Mouse (Mus musculus) lung, adult 2 months (tissue): ENCODE results near the gene Tent4a. TPM values are rescaled to one million over a fixed set of nuclear protein-coding genes. Genes with fewer than 3 reads are reported as not detected.
A peak's percentile ranks its signal among the peaks of the same experiment; 100 is the strongest.
"Not testable (repeated sequence)": the region's sequence is repeated elsewhere in the genome, so short reads cannot be mapped to it uniquely, and the experiment has no call there.

Experiments
- DNase-seq: peaks from one replicate; pipeline ENCODE4 v3.0.0; 2022
- H3K4me1 ChIP-seq: fragments of 200-500 bp; 2 replicates; pipeline ENCODE4 v1.6.1; 2011; ENCODE audit warnings: low read length; ENCODE audit not compliant: control insufficient read depth, insufficient read depth
- H3K4me3 ChIP-seq: fragments of 200-500 bp; replicated peaks from 2 replicates; pipeline ENCODE3; 2011; ENCODE audit warnings: low read depth, mild to moderate bottlenecking, control low read depth, low read length; ENCODE audit errors: extremely low read depth
- CTCF ChIP-seq: fragments of 200-500 bp; IDR thresholded peaks from 2 replicates; pipeline ENCODE4 v1.5.1; 2011; ENCODE audit warnings: mild to moderate bottlenecking, low read length, control low read depth; ENCODE audit not compliant: insufficient read depth
- POLR2A ChIP-seq: fragments of 200-500 bp; IDR thresholded peaks from 2 replicates; pipeline ENCODE4 v1.6.1; 2011; ENCODE audit warnings: low read depth, mild to moderate bottlenecking, control low read depth, low read length, borderline replicate concordance; ENCODE audit errors: extremely low read depth
- WGBS: fragments of 180-500 bp; shearing (Covaris S2); methylation state at CpG from one replicate; pipeline ENCODE4 v1.1.7; 2018; 5-methylcytosine and 5-hydroxymethylcytosine counted together
- polyA plus RNA-seq: library from polyadenylated mRNA; depleted of rRNA; stranded (reverse); fragments of >200 nt; gene quantifications from 2 replicates; pipeline ENCODE4 v1.2.3, GENCODE M21; 2012; rRNA removed

The Tent4a gene
- polyA plus RNA-seq, result 12.0 and 12.5 TPM in 2 replicates

GRCm38 (mm10) chr13:69534334-69534653 is at the start of gene Tent4a:
Gene Tent4a, minus strand, starts transcription at chr13:69534617.
- 14% methylated on average over 35 of the region's 57 CpGs for WGBS
- peaks cover 10% of the 10 kb centered on the region; the same call in 1 of the 2 replicates for H3K4me1 ChIP-seq
- TF ChIP-seq CTCF (no peak), POLR2A (no peak)
- H3K4me3 ChIP-seq, result peak within 1 kb of the TSS; percentile 84
- no peak for DNase-seq

- no peak for DNase-seq
- TF ChIP-seq POLR2A (no peak), CTCF (no peak)
- Histone ChIP-seq H3K4me1 (no peaks in the 10 kb centered on the region), H3K4me3 (no peak overlapping the region)
- WGBS, result 90% methylated on average over 6 of the region's 6 CpGs
Measured at GRCm38 (mm10) chr13:69583591-69583990, 49.2 kb upstream of the Tent4a start.

DNA sequence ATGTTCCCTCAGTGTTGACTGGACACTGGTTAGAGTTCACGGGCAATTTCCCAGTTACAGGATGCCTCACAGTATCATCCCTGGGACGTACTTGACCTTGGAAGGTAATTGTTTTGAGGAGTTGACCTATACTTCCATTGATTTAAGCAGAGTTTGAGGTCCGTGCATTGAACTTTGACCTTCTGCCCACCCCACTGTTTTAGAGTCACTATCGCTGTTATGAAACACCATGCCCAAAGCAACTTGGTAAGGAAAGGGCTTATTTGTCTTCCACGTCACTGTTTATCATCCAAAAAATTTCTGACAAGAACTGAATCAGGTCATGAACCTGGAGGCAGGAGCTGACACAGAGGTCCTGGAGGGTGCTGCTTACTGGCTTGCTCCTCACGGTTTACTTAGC is 48.0 kb upstream of the Tent4a start:
- no peak for DNase-seq
- 86% methylated on average over 6 of the region's 6 CpGs for WGBS
- H3K4me1 ChIP-seq, result no peaks in the 10 kb centered on the region
- no peak overlapping the region for H3K4me3 ChIP-seq
- TF ChIP-seq POLR2A, result no peak
- TF ChIP-seq CTCF, result no peak

- Histone ChIP-seq H3K4me3 (no peak overlapping the region), H3K4me1 (no peaks in the 10 kb centered on the region)
- no peak for DNase-seq
- WGBS, result 82% methylated on average over 16 of the region's 16 CpGs
- TF ChIP-seq POLR2A, result no peak
- TF ChIP-seq CTCF, result no peak
Measured at GRCm38 (mm10) chr13:69577181-69577834, 42.9 kb upstream of the Tent4a start.

DNA sequence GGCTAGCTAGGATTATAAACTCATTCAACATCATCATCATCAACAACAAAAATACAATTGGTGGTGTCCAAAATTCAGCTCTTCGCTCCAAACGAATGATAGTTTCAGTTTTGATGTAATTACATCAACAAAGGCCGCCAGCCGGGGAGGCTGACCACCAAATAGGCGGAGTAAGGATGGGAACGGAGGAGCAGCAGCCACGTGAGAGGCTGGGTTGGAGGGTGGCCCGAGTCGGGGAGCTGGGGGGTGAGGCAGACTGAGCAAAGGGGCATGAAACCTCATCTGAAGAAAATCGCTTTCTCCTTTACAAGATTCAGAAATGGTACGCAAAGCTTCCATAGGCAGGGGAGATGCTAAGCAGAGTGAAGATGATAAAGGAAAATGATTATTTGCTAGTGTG is 42.3 kb upstream of the Tent4a start:
- no peak for TF ChIP-seq CTCF
- DNase-seq, result no peak
- no peak overlapping the region for H3K4me3 ChIP-seq
- WGBS, result 57% methylated on average over 11 of the region's 11 CpGs
- H3K4me1 ChIP-seq, result no peaks in the 10 kb centered on the region

- no peak overlapping the region for H3K4me3 ChIP-seq
- no peaks in the 10 kb centered on the region for H3K4me1 ChIP-seq
- 91% methylated on average over 3 of the region's 3 CpGs for WGBS
- no peak for DNase-seq
- TF ChIP-seq CTCF, result no peak
- no peak for TF ChIP-seq POLR2A
Measured at GRCm38 (mm10) chr13:69572594-69572993, 38.2 kb upstream of the Tent4a start.

- WGBS, result 80% methylated on average over 9 of the region's 9 CpGs
- Histone ChIP-seq H3K4me1 (no peaks in the 10 kb centered on the region), H3K4me3 (no peak overlapping the region)
- DNase-seq, result no peak
- TF ChIP-seq POLR2A, result no peak
- TF ChIP-seq CTCF, result no peak
Measured at GRCm38 (mm10) chr13:69569201-69569600, 34.8 kb upstream of the Tent4a start.

GRCm38 (mm10) chr13:69565401-69565800 is 31.0 kb upstream of the Tent4a start:
- H3K4me1 ChIP-seq, DNase-seq, H3K4me3 ChIP-seq: not testable (repeated sequence)
- 95% methylated on average over 4 of the region's 4 CpGs for WGBS

- no peak for DNase-seq
- TF ChIP-seq POLR2A (no peak), CTCF (no peak)
- Histone ChIP-seq H3K4me1 (no peaks in the 10 kb centered on the region), H3K4me3 (no peak overlapping the region)
Measured at GRCm38 (mm10) chr13:69564573-69564972, 30.2 kb upstream of the Tent4a start.

DNA sequence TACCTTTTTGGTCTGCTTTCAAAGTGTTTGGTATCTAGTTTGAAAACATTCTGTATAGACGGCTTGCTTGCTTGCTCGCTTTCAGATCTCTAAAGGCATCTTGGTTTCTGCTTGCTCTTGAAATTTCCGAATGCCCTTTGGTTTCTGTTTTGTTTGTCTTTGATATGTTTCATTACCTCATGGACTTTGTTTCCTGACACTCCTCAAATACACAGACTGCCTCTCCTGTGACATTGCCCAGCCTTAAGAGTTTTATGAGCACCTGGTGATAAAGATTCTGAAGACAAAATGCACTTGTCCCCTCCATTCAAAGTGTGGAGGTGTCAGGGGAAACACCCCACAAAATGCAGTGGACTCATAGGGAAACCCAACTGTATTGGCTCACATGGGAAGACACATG is 29.5 kb upstream of the Tent4a start:
- H3K4me3 ChIP-seq, result no peak overlapping the region
- DNase-seq, result no peak
- no peaks in the 10 kb centered on the region for H3K4me1 ChIP-seq
- WGBS, result 54% methylated on average over 3 of the region's 3 CpGs
- TF ChIP-seq CTCF, result no peak
- no peak for TF ChIP-seq POLR2A

GRCm38 (mm10) chr13:69562654-69563574 is 28.5 kb upstream of the Tent4a start:
- Histone ChIP-seq H3K4me1 (no peaks in the 10 kb centered on the region), H3K4me3 (no peak overlapping the region)
- TF ChIP-seq POLR2A, result no peak
- no peak for TF ChIP-seq CTCF
- 65% methylated on average over 12 of the region's 12 CpGs for whole genome bisulfite sequencing
- no peak for DNase-seq
